Mouse (Mus musculus): ENCODE measurements around the gene Isl1.

GRCm38 (mm10) chr13:116294734-116295133, 14.8 kb downstream of the Isl1 start:
- no peak for TF ChIP-seq POLR2A (IDR thresholded peaks at IDR 0.05; ENCODE audit: low read depth, low read length)
- no peak for TF ChIP-seq CTCF (IDR thresholded peaks at IDR 0.05; ENCODE audit: borderline replicate concordance, insufficient read depth, low read length)
